Mouse (Mus musculus): Measurements from ENCODE around the gene Gm26741.
"Not testable (repeated sequence)": the region's sequence is repeated elsewhere in the genome, so short reads cannot be mapped to it uniquely, and the experiment has no call there.

Gm26741 gene

DNA sequence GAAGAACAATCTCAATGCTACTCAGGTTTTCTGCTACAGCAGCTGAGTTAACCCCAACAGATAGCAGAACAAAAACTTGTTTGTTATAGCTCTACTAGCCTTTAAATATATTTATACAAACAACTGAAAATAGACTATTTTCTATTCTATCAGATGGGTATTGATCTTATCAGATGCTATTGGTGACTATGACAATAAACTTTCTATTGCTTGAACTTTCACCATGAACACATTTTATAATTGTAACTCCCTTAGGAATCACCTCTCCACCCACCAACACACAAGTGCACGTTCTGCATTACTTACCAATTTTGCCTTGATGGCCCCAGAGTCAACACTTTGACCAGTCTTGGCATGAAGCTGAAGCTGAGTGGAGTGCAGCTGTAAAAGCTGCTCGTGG lies at the start of gene Gm26741:
Gene Gm26741 (plus strand): TSS at position 301 of the 400 bp plus-strand sequence.
- DNase-seq (ENCODE audit: low spot score), result no peak

DNA sequence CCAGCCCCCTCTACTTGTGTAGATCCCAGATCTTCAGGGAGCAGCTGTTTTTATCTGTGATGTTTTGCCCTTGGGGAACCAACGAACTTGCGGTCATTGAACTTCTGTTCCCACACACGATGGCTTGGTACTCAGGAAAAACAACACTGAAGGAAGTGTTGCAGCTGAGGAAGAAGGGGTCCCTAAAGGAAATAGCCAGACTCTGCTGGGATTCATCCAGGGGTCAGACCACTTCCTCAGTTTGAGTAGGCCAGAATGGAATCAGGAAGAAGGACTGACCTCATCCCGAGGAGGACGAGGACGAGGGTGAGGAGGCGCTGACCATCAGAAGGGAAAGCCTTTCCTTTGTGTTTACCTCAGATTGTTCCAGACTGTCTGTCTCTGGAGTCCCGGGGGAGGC lies 49.4 kb upstream of the Gm26741 start:
- no peak for DNase-seq (ENCODE audit: low spot score)

DNA sequence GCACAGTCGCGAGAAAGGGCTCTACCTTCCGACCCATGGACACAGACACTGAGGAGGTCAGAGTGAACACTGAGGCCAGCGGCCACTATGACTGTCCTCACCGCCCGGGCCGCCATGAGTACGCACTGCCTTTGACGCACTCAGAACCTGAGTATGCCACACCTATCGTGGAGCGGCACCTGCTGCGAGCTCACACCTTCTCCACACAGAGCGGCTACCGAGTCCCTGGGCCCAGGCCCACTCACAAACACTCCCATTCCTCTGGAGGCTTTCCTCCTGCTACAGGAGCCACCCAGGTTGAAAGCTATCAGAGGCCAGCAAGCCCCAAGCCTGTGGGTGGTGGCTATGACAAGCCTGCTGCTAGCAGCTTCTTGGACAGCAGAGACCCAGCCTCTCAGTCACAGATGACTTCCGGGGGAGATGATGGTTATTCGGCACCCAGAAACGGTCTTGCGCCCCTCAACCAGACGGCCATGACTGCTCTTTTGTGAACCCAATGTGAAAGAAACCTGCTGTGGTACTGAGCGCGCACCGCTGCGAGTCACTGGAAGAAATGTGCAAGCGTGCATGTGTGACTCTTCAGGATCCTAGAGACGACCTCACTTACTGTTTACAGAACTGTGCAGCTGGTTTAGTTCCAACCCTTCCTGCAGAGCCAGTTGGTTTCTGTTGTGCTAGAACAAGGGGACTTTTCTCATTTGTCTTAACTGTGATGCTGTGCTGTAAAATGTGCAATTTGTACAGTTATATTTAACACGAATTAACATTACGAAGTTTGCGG lies 38.9 kb upstream of the Gm26741 start:
- no peak for DNase-seq (ENCODE audit: low spot score)

DNA sequence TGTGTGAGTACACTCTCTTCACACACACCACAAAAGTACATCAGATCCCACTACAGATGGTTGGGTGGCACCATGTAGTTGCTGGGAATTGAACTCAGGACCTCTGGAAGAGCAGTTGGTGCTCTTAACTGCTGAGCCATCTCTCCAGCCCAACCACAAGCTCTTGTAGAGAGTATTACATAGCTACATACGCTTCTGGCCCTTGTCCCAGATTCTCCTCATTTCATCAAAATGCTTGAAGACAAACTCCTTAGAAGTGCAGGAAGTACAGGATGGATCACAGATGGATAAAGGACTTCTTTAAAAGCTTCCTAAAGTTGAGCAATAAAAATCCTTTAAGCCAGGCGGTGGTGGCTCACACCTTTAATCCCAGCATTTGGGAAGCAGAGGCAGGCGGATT lies 36.6 kb upstream of the Gm26741 start:
- DNase-seq (ENCODE audit: low spot score), result no peak

DNA sequence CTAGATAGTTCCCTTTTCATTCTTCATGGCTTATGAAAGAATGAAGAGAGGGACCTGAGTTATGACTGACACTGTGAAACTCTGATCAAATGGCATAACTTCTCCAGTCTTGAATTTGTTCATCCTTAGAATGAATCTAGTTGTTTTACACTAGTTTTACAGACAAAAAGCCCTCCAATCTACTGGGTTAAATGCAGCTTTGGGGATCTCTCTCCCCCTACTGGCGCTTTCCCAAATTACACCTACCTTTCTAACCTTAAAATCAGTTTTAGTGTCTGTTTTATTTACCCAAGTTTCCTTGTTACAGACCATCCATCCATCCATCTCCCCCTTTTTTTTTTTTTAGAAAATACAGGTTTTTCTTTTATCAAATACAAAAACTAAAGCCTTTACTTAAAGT lies 27.6 kb upstream of the Gm26741 start:
- no peak for DNase-seq (ENCODE audit: low spot score)

DNA sequence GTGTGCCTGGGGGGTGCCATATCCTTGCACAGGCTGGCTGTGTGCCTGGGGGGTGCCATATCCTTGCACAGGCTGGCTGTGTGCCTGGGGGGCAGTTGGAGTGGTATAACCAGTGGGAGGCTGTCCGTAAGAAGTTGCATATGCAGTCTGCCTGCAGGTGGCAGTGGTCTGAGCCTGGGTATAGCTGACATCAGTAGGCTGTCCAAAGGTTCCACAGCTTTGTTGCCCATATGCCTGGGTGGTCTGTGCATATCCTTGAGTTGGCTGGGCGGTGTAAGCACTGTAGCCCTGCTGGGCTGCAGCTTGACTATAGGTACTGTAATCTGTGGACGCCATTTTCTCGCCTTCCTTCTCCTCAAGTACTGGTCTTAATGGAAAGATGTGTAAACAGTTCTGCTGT lies 15.2 kb upstream of the Gm26741 start:
- DNase-seq (ENCODE audit: low spot score), result not testable (repeated sequence)

DNA sequence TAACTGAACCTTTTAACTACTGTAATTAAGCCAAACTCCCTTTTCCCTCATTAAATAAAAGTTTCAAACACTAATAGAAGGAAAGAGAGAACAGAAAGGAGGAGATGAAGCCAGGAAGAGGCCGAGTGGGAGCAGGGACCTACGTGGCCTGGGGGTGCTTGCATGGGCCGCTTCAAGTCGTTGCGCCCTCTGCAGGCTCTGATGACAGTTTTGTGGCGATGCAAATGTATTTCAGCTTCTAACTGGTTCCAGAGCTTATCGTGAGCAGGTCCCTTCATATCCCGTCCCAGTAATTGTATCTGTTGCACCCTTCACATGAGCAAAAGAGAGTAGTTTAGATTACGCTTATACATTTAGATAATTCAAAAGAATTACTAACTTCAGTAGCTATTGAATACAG lies 5.4 kb upstream of the Gm26741 start:
- DNase-seq (ENCODE audit: low spot score), result no peak

DNA sequence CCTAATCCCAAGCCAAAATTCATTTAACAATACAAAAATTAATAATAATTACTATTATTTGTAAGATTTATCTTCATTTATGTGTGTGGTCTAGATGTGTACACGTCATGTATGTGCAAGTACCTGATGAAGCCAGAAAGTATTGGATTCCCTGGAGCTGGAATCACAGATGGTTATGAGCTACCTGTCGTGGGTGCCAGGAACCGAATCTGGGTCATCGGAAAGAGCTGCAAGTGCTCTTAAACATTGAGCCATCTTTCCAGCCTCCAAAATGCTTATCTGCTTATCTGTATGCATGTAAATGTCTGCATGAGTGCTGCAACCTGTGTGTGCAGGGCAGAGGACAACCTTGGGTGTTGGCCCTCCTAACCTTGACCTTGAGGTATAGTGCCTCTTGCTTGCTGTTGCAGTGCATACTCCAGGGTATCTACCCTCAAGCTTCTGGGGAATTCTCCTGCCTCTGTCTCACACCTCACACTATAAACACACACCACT lies 1.7 kb downstream of the Gm26741 start:
- no peak for DNase-seq (ENCODE audit: low spot score)

DNA sequence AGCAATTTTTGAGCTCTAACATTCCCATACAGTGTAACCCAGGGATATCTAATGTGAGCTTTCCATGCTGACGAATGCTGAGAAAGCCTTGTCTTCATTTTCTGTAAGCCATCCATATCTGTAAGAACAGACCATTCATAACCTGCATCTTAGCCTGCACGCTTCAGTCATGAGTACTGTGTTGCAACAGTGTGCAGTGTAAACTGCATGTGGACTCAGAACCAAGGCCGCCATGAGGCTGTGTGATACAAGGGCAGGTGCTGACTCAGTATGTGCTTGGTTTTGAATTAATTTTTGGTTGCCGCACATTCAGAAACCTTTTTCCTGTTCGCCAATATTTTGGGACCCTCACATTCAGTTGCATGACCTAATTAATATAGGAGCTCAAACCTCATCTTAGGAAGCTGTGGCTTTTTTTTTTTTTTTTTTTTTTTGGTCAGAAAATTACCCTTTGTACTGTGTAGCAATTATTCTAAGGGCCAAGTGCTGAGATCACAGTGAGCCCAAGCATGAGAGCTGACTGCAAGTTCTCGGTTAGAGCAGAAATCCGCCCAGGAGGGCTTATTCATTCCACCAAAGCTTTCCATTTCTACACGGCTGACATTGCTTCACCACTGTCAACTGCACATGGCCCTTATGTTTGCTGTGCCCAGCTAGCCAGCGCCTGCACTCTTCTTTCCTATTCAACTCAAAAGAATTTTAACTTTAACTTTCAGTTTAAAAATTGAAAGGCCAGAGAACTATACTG lies 2.5 kb downstream of the Gm26741 start:
- no peak for DNase-seq (ENCODE audit: low spot score)

DNA sequence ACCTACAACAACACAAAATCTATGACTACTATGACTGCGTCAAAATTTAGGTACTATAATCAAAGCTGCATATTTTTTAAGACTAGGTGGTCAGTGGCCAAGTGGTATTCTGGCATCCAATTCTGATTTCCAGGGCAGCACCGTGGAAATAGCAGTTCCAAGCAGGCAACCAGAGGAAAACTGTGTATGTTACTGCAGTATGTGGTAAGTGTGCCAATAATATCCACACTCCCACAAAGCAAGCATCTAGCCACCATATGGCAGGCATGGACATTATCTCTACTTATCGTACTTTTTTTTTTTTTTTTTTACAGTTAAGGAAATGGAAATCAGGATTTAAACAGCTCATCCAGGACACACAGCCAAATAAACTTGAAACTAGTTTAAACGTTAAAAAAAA lies 9.8 kb downstream of the Gm26741 start:
- no peak for DNase-seq (ENCODE audit: low spot score)

DNA sequence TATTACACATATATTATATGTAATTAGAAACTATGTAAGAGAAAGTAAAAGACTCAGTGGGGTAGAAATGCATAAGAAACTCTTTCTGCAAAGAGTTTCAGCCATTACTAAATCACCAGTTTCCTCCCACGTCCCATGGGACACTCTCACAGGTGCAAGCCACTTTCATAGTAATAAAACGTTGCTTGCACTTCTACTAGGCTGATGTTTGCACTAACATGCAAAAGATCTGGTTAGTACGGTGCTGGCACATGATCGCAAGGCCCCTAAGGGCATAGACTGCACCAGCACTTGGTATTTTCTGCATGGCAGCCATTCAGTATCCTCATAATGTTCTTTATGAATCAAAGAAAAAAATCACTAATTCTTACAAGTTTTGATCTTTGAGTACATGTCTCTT lies 15.3 kb downstream of the Gm26741 start:
- no peak for DNase-seq (ENCODE audit: low spot score)

DNA sequence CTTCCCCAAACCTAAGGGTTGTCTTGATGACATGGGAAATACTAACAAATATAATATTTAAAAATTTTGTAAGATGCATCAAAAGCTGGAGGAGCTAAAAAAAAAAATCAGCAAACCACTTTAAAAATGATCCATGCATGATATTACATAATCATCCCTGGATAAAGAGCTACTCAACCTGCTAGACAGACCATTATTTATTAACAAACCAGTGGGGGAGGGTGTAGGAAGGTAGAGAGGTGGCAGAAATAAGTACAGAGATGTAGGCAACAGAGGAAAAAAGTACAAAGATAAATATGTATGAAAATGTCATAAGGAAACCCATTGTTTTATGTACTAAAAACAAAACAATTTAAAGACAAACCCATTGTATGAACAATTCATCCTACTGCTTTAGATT lies 16.1 kb downstream of the Gm26741 start:
- DNase-seq (ENCODE audit: low spot score), result no peak

DNA sequence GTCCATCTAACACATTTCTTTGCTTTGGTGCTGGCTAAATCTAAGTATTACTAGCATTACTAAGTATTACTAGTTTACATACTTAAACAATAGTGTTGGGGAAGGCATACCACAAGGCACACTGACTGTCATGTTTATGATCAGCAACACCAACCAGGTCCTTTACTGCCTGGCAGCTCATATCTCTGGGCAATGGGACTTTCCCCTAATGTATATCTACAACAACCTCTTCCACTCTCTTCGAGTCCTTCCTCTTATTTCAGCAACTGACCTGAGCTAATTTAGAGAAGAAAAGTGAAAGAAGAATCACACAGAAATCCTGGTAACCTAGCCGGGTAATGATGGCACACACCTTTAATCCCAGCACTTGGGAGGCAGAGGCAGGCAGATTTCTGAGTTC lies 17.9 kb downstream of the Gm26741 start:
- no peak for DNase-seq (ENCODE audit: low spot score)

DNA sequence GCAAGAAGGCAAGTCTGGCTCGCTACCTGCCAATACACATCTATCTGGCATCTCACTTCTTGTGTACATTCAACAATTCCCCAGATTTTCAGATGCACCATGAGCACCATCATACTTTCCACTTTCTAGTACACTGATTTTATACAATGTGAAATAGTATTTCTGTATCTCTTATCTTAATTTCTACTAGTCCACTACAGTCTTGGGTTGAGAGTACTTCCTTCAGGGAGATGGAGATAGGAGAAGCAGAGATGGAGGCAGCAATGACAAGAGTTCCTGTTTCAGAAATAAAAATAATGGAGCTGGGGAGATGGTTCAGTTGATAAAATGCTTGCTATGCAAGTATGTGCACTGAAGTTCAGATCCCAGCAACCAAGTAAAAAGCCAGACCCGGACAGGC lies 19.2 kb downstream of the Gm26741 start:
- no peak for DNase-seq (ENCODE audit: low spot score)

DNA sequence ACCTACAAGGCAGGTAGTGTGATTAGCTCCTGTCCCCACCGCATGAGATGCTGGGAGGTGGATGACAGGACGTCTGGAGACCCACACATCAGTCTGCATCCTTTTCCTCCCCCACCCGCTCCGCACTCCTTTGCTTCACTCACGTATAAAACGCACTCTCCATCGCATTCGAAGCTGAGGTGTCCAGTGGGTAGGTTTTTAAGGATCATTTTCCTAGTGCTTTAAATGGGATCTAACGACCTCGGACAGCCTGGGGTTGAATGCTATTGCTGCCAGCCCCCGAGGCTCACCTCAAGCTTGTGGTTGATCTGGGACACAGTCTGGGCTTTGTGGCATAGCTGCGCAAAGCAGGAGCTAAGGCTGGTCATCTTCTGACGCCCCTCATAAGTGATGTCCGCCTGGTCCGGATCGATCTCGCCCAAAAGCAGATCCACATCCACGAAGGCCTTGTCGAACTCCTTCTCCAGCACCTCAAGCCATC lies 22.8 kb downstream of the Gm26741 start:
- DNase-seq (ENCODE audit: low spot score), result no peak

DNA sequence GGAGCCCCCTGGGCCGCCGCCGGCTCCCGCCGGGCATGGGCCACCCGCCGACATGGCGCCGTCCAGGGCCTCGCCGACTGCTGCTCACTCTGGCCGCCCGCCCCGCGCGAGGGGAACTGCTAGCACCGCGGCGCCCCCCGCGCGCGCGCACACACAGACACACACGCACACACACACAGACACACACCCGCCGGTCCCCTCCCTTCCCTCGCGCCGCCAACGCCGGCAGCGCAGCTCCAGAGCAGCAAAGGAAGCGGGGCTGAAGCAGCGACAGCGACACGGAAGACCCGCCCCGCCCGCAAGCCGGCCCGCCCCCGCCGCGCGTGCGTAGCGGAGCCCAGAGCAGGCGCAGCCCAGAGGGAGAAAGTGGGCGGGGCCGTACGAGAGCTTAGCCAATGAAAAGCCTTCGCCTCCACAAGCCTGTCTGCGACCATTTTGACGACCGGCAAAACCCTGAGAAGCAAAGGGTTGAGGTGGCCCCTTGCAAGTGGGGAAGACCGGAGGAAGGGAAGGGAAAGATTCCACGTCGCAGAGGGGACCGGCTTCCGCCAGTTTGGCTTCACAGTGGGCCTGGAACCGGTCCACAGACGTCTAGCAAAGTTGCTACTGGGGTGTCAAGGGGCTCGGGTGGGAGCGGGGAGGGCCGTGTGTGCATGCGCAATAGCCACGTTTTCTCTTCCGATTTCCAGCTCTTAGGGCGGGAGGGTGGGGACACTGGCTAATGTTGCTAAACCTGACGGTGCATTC lies 23.5 kb downstream of the Gm26741 start, which contains the start of gene Gopc:
Gene Gopc (minus strand): TSS at position 280 of the 747 bp plus-strand sequence.
- peak; percentile 95 for DNase-seq (ENCODE audit: low spot score)

DNA sequence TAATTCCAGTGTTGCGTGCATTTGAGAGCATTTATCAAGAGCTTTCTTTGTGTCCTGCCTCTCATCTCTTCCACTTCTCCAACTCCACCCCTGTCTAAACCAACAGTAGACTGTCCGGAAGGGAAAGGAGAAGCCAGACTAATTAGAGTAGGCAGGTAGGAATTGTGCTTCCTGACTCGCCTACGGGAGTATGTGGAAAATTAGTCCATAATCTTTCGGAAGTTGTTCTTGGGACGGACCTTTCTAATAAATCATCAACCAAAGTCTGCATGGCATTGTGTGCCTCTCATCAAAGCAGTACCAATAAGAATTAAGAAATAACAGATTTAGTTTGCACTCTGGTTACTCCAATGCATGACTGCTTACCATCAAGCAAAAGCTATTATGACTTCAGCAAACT lies 24.5 kb downstream of the Gm26741 start:
- DNase-seq (ENCODE audit: low spot score), result no peak

DNA sequence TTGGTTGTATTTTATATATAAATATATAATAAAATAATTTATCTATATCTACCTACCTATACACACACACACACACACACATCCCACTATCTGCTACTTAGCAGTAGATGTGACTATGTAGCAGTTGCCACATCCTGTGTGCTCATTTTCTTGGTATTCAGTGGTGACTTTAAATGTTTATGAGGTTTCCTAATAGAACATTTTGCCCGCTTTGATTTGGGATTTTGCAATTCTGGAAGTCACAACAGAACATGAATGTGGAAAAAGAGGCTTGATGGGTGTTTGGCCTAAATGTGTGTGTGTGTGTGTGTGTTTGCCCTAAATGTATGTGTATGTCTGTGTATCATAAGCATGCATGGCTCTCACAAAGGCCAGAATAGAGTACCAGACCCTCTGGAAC lies 25.0 kb downstream of the Gm26741 start:
- no peak for DNase-seq (ENCODE audit: low spot score)

DNA sequence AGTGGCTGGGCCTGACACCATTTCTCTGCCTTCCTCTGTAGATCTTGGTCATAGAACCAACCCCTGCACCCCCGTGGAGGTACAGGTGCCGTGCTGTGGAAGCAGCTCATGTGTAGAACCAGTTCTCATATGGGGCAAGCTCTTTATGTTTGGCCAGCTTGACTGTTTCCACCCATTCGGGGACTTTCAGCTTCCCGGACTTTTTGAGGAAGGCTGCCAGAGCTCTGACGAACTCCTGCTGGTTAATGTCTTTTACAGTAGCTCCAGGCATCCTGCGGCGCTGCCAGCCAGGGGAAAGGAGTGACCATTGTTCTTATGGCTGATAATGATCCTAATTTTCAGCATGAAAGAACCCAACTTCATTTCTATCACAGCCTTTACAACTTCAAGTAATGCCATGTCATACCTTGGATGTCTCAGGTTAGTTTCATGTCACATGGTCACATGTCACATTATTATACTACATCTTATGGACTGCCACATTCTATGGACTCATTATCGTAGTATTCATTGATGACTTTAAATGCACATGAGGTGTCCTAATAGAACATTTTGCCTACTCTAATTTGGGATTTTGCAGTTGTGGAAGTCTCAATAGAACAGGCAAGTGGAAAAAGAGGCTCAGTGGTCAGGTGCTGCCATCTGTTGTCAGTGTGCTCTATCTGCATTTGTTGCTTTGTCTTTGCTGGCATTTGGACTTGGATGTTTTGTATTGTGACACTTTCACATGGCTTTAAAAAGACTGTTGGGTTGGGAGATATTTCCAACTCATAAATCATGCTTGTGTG lies 26.4 kb downstream of the Gm26741 start:
- no peak for DNase-seq (ENCODE audit: low spot score)

DNA sequence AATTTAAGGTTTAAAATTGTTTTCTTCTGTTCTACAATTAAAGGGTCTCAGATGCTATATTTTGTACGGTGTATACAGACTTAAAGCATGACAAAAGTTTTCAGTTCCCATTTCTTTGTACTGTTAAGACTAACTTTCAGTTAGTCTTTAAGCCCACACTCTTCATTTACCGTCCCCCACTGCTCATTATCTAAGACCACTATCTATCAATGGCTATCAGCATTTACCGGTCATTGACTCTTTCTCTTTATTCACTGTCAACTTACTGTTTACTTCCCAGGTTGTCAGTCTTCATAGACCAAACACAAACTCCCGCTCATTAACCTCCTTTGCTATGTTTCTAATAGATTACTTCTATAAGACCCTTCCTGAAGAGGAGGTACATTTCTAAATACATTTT lies 28.6 kb downstream of the Gm26741 start:
- DNase-seq (ENCODE audit: low spot score), result no peak

DNA sequence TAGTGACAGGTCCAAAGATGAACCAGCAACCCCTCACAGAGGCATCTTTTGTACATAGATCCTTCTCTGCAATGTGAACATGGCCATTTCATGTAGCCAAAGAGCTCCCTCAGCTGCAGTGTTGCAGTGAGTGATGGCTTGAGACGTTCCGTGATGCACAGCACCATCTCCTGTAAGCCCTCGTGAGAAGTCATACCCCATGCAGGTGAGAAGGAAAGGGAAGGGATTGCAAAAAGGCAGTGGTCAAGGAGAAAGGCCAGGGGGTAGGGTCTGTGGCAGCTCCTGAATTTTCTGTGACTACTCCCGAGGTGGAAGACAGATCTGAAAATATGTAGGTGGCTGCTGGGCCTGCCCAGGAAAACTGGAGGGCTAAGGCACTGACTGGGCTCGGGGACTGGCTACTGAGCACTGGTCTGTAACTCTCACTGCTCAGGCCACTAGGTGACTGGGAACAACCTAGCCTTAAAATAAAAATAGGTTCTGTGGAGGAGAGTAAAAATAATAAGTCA lies 30.4 kb downstream of the Gm26741 start, which contains the start of gene Nepn:
Gene Nepn (plus strand): TSS at position 51 of the 509 bp plus-strand sequence.
- no peak for DNase-seq (ENCODE audit: low spot score)

All from ovary, adult 18-20 months (tissue).